Mouse (Mus musculus) R1 (cell line): ENCODE measurements around the gene Ankfn1.

Experiments
- DNase-seq: peaks from one replicate; pipeline ENCODE4 v3.0.0-alpha.2; 2018; ENCODE audit warnings: low read depth, low spot score

Ankfn1 gene

DNA sequence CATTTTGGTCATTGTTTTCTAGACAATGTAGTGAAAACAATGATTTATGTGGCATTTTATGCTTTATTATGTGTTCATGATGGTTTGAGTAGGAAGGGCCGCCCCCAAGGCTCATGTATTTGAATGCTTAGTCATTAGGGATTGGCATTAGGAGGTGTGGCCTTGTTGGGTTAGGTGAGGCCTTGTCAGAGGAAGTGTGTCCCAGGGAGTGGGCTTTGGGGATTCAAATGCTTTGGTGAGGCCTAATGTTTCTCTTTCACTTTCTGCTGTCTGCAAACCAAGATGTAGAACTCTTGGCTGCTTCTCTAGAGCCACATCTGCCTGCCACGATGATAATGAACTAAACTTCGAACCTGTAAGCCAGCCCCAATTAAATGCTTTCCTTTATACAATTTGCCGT is 304.6 kb downstream of the Ankfn1 start:
- DNase-seq, result no peak

DNA sequence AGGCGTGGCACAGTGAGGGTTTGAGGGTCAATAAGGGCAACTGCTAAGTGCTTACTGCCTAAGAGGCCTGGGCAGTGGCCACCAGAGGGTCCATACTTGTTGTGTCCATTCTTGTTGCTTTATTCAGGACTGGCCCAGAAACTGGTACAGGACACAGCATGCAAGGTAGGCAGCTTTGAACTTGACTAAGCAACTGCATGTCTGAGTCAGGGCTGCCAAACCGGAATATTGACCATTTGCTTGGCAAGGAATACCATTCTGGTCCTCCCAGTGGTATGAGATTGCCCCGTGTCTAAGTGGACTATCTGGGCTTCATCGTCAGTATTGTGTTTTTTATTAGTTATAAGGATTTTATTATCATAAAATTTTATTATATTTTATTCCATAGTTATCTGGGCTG is 312.1 kb downstream of the Ankfn1 start:
- no peak for DNase-seq

DNA sequence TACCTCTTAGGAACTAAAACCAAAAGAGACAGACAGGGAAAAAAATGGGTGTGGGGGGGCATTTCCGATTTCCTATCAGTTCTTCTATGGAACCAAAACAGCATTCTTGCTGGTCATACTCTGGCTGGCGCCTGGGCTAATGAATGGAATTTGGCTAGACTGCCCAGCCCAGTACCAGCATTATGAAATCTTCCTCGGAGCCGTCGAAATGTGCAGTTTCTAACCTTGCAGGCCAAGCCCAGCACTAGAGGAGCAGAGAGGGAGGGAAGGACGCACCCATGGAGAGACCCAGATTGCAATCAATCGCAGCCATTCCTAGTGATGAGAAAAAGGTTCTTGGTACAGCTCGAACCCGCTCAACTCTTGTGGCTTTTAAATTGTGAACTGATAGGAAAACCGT is 315.2 kb downstream of the Ankfn1 start:
- no peak for DNase-seq

DNA sequence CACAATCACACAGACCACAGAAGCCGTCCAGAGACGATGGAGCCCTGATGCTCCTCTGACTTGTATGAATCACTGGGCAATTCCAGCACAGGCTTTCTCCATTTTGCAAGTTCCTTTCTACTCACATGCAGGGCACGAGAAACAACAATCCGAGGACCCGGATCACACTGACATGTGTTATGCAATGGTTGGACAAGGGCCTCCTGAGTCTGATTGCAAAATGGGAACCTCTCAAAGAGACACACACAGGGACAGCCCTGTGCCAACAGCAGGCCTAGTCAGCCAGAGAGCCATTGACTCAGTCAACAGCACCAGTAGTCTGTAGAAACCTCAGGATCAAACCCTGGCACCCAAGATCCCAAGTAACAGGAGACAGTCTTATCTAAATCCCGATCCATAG is 318.0 kb downstream of the Ankfn1 start:
- DNase-seq, result no peak

DNA sequence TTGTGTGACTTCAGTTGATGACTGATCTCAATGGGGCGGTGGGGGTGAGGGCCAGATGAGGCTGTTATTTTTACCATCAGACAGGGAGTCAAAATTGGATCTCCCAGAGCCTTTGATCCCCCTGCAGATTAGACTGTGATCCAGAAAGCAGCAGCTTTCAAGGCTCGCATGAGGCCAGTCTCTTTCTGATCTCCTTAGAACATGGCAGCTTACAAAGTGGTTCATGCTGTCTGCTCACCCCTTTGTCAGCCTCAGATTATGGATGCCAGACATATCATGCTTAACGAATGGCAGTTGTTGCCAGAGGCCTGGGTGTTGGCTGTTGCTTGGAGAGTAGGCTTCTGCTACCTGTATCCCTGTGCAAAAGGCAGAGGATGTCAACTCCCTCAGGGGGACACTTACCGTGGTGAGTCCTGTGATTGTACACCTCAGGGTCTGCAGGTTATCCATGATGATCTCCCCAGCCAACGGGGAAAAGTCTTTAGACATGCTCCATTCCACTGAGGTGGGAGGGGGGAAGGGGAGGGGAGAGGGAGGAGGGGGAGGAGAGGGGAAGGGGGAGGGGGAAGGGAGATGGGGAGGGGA is 321.7 kb downstream of the Ankfn1 start:
- no peak for DNase-seq

DNA sequence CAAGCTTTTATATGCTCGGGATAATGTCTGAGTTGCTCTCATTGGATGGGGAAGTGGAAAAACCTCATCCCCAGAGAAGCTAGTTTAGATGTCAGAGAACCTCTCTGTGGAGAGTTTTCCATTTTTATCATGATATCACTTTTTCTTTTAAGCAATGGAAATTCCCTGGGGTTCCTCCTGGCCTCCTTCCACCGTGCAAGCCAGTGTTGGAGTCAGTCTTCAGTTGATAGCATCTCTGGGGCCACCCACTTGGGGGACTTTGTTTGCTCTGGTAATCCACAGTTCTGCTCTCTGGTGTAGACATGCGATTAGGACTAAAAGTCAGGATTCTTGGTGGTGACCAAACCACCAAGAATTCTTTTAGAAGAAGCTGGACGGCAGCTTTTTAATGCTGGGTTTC is 322.8 kb downstream of the Ankfn1 start:
- no peak for DNase-seq

DNA sequence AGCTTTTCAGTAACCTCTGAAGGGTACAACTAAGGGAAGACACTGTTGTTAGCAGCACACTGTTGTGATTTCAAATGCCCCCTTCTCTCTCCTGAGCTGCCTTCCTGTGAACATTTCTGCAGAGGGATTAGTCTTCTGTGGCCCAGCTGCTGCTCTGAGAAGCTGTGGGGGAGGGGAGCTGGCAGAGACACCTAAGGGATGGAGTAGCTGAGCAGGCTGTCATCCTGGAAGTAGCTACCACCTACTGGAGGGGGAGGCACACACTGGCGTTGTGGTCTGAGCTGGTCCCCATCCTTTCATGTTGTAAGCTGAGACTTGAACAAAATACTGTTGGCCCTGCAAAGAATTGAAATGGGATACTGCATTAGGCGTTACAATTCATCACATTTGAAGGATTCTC is 324.6 kb downstream of the Ankfn1 start:
- no peak for DNase-seq

DNA sequence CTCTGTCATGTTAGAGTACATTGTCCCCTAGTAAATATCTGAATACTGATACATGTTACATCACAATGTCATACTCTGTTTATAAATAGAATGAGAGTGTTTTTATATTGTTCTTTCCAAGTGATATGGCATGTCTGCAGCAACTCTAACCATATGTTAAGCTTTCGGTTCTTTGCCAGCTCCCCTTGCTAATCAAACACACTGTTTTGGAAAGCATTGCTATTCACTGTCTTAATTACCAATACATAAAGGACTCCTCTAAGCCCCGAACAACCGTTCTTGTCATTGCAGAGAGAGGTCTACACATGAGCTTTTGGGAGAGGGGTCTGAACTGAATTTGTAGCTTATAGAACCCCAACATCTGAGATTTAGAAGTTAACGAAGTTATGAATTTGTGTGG is 327.0 kb downstream of the Ankfn1 start:
- no peak for DNase-seq

DNA sequence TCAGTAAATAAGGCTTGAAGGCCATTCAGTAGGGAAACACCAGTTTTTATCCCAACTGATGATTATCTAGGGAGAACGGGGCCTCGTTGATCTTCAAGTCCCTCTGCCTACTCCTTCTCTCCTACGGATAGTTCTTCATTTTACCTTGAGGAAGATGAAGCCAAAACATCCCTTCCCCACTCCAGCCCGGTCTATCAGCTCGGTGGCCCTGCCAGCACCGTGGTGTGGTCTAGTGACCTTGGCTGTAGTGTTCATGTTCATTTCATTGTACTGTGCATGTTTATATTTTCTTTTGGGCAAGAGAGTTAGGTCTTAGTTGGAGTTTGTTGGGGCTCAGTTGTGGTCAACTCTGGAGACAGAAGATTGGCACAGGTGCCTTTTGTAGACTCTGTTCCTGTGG is 328.5 kb downstream of the Ankfn1 start:
- DNase-seq, result no peak

DNA sequence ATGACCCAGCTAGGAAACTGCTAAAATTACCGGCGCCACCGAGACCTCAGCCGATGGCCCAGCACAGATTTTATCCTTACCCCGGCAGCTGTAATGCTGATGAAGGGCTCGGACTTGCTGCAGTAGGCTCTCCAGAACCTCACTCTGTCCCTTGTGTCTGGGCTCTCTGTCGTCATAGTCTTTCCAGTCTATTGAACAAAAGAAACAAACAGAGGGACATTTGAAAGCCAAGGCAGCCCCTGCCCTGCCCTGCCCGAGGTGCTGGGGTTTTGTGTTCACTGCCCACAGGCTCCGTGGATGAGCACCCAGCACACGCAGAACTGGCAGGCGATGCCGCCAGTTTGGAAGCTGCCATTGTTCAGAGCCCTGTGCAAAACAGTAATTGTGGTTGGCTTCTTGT is 330.0 kb downstream of the Ankfn1 start:
- DNase-seq, result no peak

DNA sequence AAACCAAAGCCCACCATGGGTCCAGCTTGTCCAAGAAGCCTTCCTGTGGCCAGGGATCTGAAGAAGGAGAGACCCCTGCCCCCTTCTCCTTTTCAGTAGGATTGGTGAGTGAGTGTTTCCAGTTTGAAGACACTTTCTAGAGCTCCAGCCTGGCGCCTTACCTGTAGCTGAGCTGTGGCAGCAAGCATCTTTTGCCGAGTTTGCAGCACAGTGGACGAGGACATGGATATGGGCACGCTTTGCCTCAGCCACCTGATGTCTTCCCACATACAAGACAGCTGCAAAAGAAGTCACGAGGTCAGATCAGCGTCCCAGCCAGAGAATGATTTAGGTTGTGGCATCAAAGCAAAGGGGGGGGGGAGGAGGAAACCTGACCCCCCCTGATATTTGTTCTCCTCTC is 336.9 kb downstream of the Ankfn1 start:
- DNase-seq, result no peak

DNA sequence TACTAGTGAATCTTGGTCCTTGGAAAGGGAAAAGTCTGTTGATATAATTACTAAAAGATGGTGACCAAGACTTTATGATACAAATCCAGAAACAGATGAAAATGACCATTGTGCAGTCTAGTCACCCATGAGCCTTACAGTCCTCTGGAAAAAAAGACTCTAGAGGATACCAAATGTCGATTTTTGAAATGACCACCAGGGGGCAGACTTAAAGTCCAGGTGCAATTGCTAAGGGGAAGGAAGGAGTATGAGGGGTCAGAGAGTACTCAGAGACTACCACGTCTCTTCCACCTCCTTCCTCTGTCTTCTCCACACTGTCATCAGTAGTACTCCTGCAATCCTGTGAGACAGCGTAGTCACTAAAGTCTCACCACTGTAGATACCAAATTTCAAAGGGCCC is 353.1 kb downstream of the Ankfn1 start:
- peak; percentile 62 for DNase-seq

DNA sequence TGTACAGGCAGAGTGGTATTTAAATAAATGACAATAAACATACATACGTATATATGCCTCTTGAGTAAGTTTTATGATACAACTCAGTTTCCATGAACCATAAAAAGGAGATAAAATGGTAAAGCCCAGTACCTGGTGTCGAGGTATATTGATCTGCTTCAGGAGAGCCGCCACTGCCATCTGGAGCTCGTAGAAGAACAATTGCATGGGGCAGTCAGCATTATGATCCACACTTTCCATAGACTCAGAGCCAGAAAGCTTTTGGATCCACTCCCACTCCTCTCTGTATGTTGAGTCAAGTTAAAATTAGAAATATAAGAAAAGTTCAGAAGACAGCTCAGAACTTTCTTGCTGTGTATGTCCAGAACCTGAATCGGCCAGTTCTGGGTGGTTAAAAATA is 354.8 kb downstream of the Ankfn1 start:
- no peak for DNase-seq

DNA sequence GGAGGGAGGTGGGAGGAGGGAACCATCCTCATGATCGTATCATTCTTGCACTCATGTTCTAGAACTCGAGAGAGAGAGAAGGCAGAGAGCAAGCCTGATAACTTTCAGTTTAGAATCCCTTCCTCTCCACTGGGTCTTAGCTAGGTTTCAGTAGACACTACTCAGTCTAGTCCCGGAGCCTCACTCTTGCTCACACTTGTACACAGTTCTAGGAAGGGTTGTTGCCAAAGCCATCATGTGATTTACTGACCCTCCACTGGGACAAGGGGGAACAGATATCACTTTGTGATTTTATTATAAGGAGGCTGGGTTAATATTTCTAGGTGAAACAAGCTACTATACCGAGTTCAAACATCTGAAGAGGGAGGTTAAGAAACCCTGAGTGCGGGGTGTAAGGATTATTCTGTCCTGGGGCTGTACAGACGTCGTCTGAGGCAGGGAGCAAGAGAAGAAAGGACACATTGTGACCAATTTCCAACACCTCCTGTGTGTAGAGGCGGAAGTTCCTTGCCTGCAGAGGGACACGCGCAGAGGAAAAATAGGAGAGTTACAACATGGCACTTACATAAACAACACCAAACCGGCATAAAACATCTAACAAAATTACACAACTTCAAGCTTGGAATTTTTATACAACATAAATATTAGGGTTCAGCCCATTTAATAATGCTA is 356.6 kb downstream of the Ankfn1 start:
- no peak for DNase-seq

DNA sequence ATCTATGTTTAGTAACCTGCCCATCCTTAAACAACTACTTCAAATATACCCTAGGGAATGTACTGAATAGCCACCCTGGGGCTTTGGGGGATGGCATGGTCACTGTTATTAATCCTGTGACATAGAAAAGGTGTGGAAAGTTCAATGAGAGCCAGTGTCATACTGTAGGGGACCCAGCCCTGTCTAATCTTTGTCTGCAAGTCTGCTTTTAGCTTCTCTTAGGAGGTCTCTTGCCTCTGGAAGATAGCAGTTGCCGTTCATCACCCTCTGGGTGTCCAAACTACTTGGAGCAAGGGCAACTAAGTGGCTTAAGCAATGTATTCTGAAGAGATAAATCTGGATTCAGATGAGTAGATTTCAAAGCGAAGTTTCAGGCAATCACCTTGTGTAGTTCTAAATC is 357.6 kb downstream of the Ankfn1 start:
- DNase-seq, result no peak

DNA sequence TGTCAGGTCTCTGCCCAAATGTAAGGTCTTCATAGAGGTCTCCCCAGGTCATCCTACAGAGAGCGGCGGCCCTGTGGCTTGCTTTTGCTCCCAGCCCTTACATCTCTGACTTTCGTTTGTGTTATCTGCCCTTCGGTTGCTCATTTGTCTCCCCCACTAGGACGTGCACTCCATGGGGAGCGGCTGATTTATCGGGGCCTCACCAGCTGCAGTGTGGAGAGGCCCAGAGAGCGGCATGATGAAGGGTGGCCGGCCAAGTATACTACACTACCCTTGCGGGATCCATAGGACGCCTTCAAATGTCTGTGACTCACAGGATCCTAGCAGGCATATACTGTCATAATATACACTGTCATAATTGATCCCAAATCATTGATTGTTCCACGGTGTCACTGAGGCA is 358.8 kb downstream of the Ankfn1 start:
- DNase-seq, result no peak

DNA sequence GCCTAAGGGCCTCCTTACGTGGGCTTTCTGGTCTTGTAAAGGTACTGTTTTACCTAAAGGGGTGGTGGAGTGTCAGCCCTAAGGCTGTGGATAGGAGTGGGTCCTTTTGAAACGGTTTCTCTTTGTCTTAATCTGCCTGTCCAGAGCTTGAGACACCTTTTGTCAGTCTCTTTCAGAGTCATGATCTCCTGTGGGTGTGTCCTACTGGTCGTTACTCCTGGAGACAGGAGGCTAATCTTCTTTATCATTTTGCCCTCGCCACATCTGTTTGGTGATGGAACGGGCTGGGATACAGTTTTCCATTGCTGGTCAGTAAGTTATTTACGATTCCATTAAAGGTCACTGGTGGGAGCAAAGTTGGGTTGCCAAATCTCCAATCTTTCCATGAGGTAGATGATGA is 360.7 kb downstream of the Ankfn1 start:
- no peak for DNase-seq

DNA sequence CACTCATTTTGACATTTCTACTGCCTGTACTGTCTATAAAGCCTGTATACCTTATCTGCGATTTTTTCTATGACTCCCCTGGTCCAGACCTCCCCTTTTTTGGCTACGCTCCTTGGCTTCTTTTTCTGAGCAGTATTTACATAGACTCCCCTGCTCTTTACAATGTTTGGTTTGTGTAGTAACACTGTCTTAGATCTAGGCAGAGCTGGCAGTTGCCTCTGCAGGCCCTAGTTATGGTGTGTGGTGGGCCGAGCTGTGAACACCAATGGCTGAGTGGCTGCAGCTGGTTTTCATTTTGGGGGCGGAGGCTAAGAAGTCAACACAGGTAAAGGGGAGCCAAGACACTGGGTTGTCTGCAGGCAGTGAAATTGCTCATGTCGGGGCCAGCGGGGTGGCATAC is 368.7 kb downstream of the Ankfn1 start:
- DNase-seq, result no peak

DNA sequence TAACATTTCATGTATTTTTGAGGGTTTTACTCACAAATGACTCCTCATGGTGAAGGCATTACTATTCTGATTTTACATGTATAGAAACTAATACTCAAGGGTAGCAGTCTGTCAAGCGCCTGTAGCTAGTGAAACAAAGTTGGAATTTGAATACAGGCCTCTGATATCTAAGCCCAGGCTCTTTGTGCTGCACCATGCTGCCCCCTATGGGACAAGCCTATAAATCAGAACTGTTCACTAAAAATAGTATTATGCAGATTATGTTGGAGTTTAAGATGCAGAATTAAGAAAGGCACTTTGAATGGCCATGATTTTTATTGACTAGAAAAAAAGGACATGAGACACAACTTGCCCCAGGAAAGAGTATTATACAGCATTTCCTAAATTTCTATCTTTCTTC is 373.0 kb downstream of the Ankfn1 start:
- DNase-seq, result no peak

DNA sequence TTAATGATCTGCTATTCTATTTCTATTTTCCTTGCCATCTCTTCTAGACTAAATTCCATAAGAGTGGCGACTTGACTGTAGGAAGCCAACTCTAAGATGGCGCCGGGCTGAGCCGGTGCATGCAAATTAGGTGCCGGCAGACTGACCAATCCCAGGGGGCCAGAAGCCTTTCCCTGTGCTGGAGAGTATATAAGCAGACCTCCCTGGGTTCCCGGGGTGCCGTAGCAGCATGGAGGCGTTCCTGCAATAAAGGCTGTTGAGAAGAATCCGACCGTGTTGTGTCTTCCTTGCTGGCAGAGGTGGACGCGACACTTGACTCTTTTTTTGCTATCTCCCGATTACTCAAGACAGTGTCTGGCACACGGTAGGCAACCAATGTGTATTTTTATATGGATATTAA is 374.0 kb downstream of the Ankfn1 start:
- DNase-seq, result no peak

DNA sequence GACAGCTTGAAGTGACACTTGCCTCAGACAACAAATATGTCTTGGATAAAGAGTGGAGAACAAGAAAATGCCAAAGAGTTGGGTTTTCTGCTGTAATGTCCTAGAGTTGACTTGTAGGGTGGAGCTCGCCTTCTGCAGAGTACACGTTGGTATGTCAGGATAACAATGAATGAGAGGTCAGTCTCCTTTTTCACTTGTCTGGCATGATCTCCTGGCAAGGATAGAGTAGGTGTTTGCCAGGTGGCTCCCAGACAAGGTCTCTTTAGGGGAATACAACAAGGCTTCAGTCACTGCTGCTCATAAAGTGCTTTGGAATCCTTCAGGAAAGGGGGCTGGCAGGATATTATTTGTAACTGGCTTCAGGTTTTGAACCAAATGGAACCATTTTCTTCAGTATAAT is 388.6 kb downstream of the Ankfn1 start:
- DNase-seq, result no peak

DNA sequence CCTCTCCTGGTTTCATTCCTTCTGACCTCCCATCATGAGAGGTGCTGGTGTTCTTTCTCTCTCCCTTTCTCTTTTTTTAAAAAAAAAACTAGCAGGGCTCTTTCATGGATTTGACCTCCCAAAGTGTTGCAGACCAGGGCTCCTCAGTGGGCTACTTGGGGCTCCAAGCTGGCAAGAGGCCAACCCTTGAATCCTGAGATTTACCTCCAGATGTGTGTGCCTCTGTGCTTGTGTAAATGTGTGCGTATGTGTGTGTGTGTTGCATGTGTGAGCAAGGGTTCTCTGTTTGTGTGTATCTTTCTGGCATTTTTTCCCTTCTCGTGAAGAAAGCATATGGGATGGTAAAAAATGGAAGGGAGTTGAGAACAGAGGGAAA is 394.8 kb downstream of the Ankfn1 start:
- DNase-seq, result no peak

DNA sequence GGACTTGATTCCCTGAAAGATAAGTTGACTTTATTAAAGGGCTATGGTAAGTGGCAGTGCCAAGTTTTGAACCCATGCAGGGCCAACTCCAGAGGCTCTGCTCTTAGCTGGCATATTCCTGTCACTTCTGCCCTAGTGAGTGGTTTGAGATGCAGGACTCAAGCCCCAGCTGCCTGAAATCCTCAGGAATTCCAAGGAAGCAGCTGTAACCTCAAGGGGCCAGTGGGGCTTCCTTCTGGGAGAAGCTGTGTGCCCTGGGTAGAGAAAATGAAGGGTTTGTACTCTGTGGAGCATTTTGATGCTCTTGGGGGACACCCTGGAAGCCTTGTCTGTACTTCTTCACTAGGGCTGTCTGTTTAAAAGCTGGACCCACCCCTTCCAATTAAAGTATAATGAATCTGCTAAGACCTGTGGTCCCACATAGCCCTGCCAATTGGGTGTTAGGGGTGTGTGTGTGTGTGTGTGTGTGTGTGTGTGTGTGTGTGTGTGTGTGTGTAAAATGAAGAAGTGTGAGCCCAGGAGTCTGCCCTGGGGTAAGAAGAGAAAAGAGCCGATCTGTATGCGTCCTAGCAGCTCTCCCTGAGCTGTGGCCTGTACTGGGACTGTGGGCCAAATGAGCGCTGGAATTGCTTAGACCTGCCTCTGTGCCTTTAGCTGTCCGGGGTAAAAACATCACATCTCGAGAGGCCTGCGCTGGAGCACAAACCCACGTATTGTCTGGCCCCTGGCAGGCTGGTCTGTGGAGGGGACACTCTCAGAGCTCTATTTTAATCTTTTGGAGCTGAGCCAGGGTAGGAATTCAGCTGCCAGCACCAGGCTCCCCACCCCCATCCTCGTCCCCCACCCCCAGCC is 395.4 kb downstream of the Ankfn1 start:
- DNase-seq, result no peak
